Mouse (Mus musculus): ENCODE data around the gene Ryk. TPM values are rescaled to one million over a fixed set of nuclear protein-coding genes. Genes with fewer than 3 reads are reported as not detected.

Gene Ryk
- polyA plus RNA-seq, 1 experiment = 6.8 TPM

DNA sequence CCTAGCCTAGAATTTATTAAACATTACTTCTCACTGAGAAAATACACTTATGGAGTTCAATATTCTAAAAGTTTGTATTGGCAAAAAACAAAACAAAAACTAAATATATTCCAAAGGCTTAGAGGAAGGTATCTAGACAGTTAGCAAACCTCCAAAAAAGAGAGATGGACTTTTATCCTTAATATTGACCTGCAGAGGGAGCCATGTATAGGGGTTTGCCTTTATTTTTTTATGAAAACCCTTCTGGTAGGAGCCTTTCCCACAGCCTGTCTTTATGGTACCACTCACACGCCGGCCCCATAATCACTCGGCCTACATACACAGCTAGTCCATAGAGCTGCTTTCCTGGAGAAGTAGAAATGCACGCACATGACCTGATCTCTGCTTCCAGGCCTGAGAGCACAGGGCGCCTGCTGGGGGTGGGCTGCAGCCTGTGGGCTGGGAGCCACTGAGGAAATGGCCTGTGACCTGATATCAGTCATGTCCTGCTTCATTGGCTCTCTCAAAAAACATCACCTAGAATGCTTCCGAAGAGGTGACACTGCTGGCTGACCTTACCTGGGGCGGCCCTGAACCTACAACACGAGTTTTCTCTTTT lies 82.9 kb downstream of the Ryk start:
- no peak overlapping the region for H3K27ac ChIP-seq (ENCODE audit: insufficient read depth, low read length)
- H3K4me1 ChIP-seq (ENCODE audit: control insufficient read depth, insufficient read depth, insufficient read length) = no peaks in the 10 kb centered on the region
- no peaks in the 10 kb centered on the region for H3K36me3 ChIP-seq (ENCODE audit: control insufficient read depth, insufficient read depth, low read length)
- no peak for TF ChIP-seq POLR2A (IDR thresholded peaks at IDR 0.05; ENCODE audit: low read depth, low read length)
- no peaks in the 10 kb centered on the region for H3K27me3 ChIP-seq (ENCODE audit: control insufficient read depth, insufficient read depth, low read length)
- no peak for DNase-seq (ENCODE audit: low read depth in 1 of 2, low spot score in 2 of 2)
- H3K4me3 ChIP-seq (ENCODE audit: extremely low read depth, insufficient read depth, insufficient read length) = no peak overlapping the region
- 91% methylated on average over 8 of the region's 8 CpGs for WGBS

DNA sequence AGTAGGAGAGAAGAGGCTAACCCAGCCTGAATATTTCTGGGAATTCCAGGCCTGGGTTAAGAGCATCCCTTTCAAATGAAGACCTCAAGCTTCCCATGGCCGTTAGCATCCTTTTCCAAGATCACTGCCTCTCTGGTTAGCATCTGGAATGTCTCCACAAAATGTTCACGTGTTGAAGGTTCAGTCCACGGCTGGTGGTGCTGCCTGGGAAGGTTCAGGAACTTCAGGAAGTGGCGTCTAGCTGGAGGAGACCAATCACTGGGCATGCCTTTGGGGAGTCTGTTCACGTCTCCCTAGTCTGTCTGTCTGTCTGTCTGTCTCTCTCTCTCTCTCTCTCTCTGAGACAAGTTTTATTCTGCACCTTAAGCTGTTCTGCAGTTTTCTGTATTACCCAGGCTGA lies 84.8 kb downstream of the Ryk start:
- no peak overlapping the region for H3K4me3 ChIP-seq (ENCODE audit: extremely low read depth, insufficient read depth, insufficient read length)
- H3K27me3 ChIP-seq (ENCODE audit: control insufficient read depth, insufficient read depth, low read length) = no peaks in the 10 kb centered on the region
- no peaks in the 10 kb centered on the region for H3K36me3 ChIP-seq (ENCODE audit: control insufficient read depth, insufficient read depth, low read length)
- no peak for TF ChIP-seq CTCF (IDR thresholded peaks at IDR 0.05; ENCODE audit: extremely low read depth, insufficient read depth, insufficient read length, insufficient replicate concordance)
- TF ChIP-seq POLR2A (IDR thresholded peaks at IDR 0.05; ENCODE audit: low read depth, low read length) = no peak
- H3K4me1 ChIP-seq (ENCODE audit: control insufficient read depth, insufficient read depth, insufficient read length) = no peaks in the 10 kb centered on the region
- no peak for DNase-seq (ENCODE audit: low read depth in 1 of 2, low spot score in 2 of 2)
- no peak overlapping the region for H3K27ac ChIP-seq (ENCODE audit: insufficient read depth, low read length)
- 61% methylated on average over 5 of the region's 5 CpGs for WGBS

DNA sequence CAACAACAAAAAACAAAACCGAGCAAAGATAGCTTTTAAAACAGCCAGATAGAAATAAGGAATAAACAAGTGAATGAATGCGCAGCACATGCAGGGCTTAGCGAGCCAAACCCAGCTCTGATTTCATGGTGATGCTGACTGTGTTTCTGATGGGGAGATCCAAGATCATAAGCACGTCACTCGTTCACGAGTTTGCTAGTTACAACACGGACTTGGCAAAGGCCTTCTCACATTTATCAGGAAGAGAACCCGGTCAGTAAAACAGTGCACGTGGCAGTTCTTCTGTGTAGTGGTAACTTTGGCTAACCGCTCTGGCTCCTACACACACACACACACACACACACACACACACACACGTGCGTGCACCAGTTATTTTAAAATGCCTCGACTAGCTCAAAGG lies 87.1 kb downstream of the Ryk start:
- DNase-seq (ENCODE audit: low read depth in 1 of 2, low spot score in 2 of 2) = no peak
- Histone ChIP-seq H3K4me1 (ENCODE audit: control insufficient read depth, insufficient read depth, insufficient read length) (no peaks in the 10 kb centered on the region), H3K27me3 (ENCODE audit: control insufficient read depth, insufficient read depth, low read length) (no peaks in the 10 kb centered on the region), H3K36me3 (ENCODE audit: control insufficient read depth, insufficient read depth, low read length) (no peaks in the 10 kb centered on the region), H3K4me3 (ENCODE audit: extremely low read depth, insufficient read depth, insufficient read length) (no peak overlapping the region), H3K27ac (ENCODE audit: insufficient read depth, low read length) (no peak overlapping the region)
- 85% methylated on average over 13 of the region's 13 CpGs for WGBS
- no peak for TF ChIP-seq CTCF (IDR thresholded peaks at IDR 0.05; ENCODE audit: extremely low read depth, insufficient read depth, insufficient read length, insufficient replicate concordance)
- no peak for TF ChIP-seq POLR2A (IDR thresholded peaks at IDR 0.05; ENCODE audit: low read depth, low read length)

DNA sequence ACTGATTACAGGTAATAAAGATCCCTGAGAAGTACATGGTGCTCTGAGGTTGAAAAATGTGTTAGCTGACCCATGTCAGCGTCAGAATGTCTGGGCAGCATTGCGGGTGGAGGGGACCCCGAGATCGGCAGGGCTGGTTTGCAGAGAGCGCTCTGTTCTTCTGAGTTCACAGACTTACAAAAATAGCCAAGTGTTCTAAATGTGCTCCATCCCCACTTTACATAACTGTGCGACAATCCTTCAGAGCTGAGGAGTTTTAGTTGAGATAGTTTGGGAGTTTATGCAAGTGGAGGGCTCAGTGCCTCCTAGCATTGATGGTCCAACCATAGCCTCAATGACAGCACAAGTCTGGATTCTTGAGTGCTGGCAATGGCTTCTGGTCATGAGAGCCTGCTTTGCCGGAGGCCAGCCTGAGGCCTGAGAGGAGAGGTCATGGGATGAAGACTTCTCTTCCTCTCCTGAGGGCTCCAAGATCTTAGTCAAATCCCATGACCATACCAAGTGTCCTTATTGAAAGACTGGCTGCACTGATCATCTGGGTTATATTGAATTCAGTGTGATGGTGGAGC lies 88.2 kb downstream of the Ryk start:
- no peak for DNase-seq (ENCODE audit: low read depth in 1 of 2, low spot score in 2 of 2)
- Histone ChIP-seq H3K27ac (ENCODE audit: insufficient read depth, low read length) (no peak overlapping the region), H3K4me3 (ENCODE audit: extremely low read depth, insufficient read depth, insufficient read length) (no peak overlapping the region), H3K4me1 (ENCODE audit: control insufficient read depth, insufficient read depth, insufficient read length) (no peaks in the 10 kb centered on the region), H3K36me3 (ENCODE audit: control insufficient read depth, insufficient read depth, low read length) (no peaks in the 10 kb centered on the region), H3K27me3 (ENCODE audit: control insufficient read depth, insufficient read depth, low read length) (no peaks in the 10 kb centered on the region)
- TF ChIP-seq POLR2A (IDR thresholded peaks at IDR 0.05; ENCODE audit: low read depth, low read length) = no peak
- no peak for TF ChIP-seq CTCF (IDR thresholded peaks at IDR 0.05; ENCODE audit: extremely low read depth, insufficient read depth, insufficient read length, insufficient replicate concordance)
- WGBS = 90% methylated on average over 7 of the region's 7 CpGs

DNA sequence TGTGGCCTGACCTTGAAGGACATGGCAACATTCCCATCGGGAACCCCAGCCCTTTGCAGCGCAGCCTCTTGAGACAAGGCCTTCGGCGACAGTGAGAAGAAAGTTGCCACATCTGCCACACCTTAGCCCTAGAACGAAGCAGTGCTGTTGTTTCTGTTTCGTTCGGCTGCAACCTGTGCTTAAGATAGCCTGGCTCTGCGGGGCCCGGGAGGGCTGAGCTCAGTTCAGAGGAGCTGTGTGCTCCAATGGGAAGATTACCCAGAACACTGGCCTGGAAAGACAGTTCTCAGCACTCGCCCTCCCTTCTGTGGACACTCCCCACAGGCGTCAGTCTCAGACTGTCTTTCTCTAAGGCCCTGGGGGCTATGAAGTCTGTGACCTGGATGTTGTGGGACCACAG lies 89.1 kb downstream of the Ryk start:
- no peak for DNase-seq (ENCODE audit: low read depth in 1 of 2, low spot score in 2 of 2)
- no peak for TF ChIP-seq POLR2A (IDR thresholded peaks at IDR 0.05; ENCODE audit: low read depth, low read length)
- no peak for TF ChIP-seq CTCF (IDR thresholded peaks at IDR 0.05; ENCODE audit: extremely low read depth, insufficient read depth, insufficient read length, insufficient replicate concordance)
- Histone ChIP-seq H3K27ac (ENCODE audit: insufficient read depth, low read length) (no peak overlapping the region), H3K4me1 (ENCODE audit: control insufficient read depth, insufficient read depth, insufficient read length) (no peaks in the 10 kb centered on the region), H3K36me3 (ENCODE audit: control insufficient read depth, insufficient read depth, low read length) (no peaks in the 10 kb centered on the region), H3K4me3 (ENCODE audit: extremely low read depth, insufficient read depth, insufficient read length) (no peak overlapping the region), H3K27me3 (ENCODE audit: control insufficient read depth, insufficient read depth, low read length) (no peaks in the 10 kb centered on the region)
- WGBS = 93% methylated on average over 11 of the region's 11 CpGs

DNA sequence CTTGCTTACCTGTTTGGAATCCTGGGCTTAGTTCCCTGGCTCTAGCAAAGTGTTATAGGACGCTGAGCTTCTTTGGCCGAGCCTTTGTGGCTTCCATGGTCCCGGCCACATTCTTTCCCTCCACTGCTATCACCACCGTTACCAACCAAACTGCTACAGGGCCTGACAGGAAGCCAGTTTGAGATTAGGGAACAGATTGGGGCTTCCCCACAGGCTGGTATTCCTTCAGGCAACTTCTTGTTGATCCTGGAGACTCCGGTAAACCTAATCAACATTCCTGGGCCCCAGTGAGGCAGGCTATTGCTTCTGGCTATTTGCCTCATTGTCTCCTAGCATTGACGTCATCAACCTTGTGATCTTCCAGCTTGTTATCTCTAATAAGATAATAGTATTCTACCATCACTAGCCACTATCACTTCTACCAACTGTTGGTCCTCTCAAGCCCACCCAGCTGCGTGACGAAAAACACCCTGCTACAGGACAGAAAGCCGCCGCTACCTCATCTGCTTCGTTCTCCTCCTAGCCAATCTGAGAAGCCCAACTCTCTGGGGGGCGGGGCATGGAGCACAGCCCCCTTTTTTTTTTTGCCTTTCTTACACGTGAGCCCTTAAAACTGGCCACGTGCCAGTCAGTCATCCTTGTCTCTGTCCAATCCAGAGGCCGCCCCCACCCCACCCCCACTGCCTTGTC lies 90.1 kb downstream of the Ryk start:
- Histone ChIP-seq H3K27me3 (ENCODE audit: control insufficient read depth, insufficient read depth, low read length) (no peaks in the 10 kb centered on the region), H3K27ac (ENCODE audit: insufficient read depth, low read length) (no peak overlapping the region), H3K36me3 (ENCODE audit: control insufficient read depth, insufficient read depth, low read length) (no peaks in the 10 kb centered on the region), H3K4me1 (ENCODE audit: control insufficient read depth, insufficient read depth, insufficient read length) (no peaks in the 10 kb centered on the region), H3K4me3 (ENCODE audit: extremely low read depth, insufficient read depth, insufficient read length) (no peak overlapping the region)
- DNase-seq (ENCODE audit: low read depth in 1 of 2, low spot score in 2 of 2) = no peak
- TF ChIP-seq POLR2A (IDR thresholded peaks at IDR 0.05; ENCODE audit: low read depth, low read length) (no peak), CTCF (IDR thresholded peaks at IDR 0.05; ENCODE audit: extremely low read depth, insufficient read depth, insufficient read length, insufficient replicate concordance) (no peak)
- 78% methylated on average over 15 of the region's 15 CpGs for WGBS

DNA sequence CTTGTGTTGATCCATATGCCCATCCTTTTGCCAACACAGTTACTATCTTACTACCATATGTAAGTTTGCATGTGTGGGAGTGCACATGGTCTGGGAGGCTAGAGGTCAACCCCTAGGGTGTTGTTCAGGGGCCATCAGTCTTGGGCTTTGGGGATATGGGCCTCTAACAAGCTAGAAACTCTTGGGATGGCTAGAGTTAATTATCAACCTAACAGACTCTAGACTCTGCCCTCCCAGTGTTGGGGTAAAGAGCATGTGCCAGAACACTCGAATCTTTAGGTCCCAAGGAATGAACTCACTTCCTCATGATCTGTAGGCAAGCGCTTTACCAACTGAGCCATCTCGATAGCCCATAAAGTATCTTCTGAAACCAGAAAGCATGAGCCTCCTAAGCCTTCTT lies 91.4 kb downstream of the Ryk start:
- TF ChIP-seq POLR2A (IDR thresholded peaks at IDR 0.05; ENCODE audit: low read depth, low read length) (no peak), CTCF (IDR thresholded peaks at IDR 0.05; ENCODE audit: extremely low read depth, insufficient read depth, insufficient read length, insufficient replicate concordance) (no peak)
- no peak for DNase-seq (ENCODE audit: low read depth in 1 of 2, low spot score in 2 of 2)
- H3K36me3 ChIP-seq (ENCODE audit: control insufficient read depth, insufficient read depth, low read length) = no peaks in the 10 kb centered on the region
- H3K4me3 ChIP-seq (ENCODE audit: extremely low read depth, insufficient read depth, insufficient read length) = no peak overlapping the region
- no peak overlapping the region for H3K27ac ChIP-seq (ENCODE audit: insufficient read depth, low read length)
- H3K27me3 ChIP-seq (ENCODE audit: control insufficient read depth, insufficient read depth, low read length) = no peaks in the 10 kb centered on the region
- H3K4me1 ChIP-seq (ENCODE audit: control insufficient read depth, insufficient read depth, insufficient read length) = no peaks in the 10 kb centered on the region
- 82% methylated on average over 3 of the region's 3 CpGs for WGBS

All from spleen, adult 2 months (tissue).